Mouse (Mus musculus) spleen, postnatal 4 days (tissue): ENCODE results near the gene Crtam.

Experiments used
- DNase-seq, 2 experiments: peaks; one replicate each; pipeline ENCODE4 v3.0.0; 2022; ENCODE audit warnings: low spot score in 2 of 2

Gene Crtam

GRCm38 (mm10) chr9:41011512-41012436 lies 7.3 kb upstream of the Crtam start:
- no peak for DNase-seq

- no peak for DNase-seq
These were observed 3.4 kb upstream of the Crtam start for GRCm38 (mm10) chr9:41007785-41008184.

- no peak for DNase-seq
These were observed 7.2 kb downstream of the Crtam start for GRCm38 (mm10) chr9:40997116-40997779.

DNA sequence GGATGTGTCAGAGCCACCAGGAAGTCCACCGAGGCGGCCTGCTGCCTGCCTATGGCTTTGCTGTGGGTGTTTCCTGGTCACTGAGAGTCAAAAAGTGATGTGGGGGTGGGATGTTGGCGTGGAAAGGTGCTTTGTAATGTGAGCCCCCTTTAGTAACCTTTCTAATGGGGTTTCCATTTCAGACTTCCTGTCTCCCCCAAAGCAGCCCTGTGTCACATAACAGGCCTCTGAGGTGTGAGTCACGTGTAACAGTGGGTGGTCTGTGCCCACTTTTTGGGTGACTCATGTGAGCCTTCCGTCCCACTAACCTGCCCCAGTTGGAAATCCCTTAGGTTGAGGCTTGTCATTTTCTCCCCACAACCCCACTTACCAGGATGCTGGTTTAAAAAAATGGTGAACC lies 10.4 kb downstream of the Crtam start:
- no peak for DNase-seq

- no peak for DNase-seq
These were observed 12.9 kb downstream of the Crtam start for GRCm38 (mm10) chr9:40991511-40991910.

DNA sequence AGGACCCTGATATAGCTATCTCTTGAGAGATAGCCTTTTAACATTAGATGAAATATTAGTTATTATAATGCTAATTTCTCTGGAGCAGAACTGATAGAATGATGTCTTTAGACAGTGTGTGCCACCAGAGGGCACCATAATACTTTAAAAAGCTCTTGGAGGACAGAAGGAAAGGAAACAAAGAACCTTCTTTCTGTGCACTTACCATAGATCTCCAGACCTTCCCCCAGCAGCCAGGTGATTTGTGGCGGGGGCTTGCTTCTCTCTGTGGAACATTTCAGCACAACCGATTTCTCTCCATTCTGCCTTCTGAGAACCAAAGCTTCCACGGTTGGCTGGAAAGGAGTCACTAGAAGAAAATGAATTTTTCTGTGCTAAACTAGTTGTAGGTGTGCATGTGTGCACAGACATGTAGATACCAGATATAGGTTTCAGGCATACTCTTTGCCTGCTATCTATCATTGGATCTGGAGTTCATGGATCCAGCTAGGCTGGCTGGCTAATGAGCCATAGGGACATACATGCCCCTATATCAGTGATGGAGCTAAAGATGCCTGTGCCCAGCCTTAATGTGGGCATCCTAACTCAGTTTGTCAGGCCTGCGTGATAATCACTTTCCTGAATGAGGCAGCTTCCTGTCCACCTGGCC lies 14.4 kb downstream of the Crtam start:
- DNase-seq, result peak; percentile 28 to 68

- no peak for DNase-seq
These were observed 20.1 kb downstream of the Crtam start for GRCm38 (mm10) chr9:40984313-40984712.

DNA sequence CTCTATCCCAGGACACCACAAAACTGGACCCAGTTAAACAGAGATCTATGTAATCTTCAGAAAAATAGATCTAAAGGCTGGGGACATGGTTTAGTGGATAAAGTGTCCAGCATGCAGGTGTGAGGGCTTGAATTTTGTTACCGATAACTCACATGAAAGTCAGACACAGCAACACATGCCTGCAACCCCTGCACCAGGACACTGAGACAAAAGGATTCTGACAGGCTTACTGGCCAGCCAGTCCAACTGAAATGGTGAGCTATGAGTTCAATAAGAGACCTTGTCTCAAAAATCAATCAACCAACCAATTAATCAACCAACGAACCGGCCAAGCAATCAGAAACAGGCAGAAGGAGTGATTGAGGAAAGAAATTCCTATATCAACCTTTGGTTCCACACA lies 20.7 kb downstream of the Crtam start:
- no peak for DNase-seq

DNA sequence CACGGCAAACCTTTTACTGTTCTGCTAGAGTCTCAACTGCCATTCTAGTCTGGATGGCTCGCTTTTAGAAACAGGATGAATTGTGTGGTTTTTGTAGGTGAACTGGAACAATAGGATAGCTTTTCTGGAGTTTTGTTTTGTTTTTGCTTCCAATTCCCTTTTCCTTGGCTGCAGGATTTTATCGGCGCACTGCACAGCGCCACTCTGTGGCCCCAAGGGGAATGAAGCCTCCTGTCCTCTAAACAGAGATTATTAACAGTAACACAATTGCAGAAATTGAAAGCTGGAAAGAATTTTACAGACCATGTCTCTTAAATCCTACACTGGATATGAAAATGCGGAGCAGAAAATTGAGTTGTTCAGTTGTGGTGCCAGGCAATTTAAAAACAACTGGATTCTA lies 21.9 kb downstream of the Crtam start:
- DNase-seq, result no peak

DNA sequence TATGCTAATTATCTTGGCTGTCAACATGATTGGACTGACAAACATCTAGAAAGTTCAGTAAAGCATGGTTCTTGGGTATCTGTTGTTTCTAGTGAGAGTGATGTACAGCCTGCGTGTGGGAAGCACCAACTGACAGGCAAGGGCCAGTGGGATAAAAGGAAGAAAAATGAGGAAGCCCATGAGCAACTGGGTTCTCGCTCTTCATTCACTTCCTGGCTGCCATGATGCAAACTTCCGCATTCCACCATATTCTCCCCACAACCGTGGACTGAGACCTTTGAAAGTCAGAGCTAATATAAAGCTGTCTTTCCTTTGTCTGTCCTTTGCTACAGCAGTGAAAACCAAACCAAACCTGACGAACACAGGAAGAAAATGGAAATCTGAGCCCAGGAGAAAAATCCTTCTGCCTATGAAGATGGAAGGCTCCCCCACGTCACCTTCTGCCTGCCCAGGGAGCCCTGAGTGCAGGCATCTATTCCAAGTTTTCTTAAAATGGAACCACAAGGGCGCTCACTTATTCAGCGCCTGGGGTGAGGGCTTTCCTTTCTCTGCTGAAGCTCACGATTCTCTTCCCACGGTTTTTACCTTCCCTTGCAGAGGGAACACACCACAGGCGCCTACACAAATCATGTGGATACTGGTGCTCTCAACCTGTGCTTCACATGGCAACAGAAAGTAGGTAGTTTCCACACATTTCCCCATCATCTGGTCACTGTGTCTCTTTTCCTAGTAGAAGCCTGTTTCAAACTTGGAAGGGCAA lies 30.2 kb downstream of the Crtam start:
- no peak for DNase-seq

- no peak for DNase-seq
These were observed 40.1 kb downstream of the Crtam start for GRCm38 (mm10) chr9:40964418-40964714.

- DNase-seq, result peak in 1 of 2 experiments; percentile 63
These were observed 40.6 kb downstream of the Crtam start, which contains the start of gene Jhy for GRCm38 (mm10) chr9:40963586-40964417. TSS of gene Jhy (minus strand) at chr9:40964118.

DNA sequence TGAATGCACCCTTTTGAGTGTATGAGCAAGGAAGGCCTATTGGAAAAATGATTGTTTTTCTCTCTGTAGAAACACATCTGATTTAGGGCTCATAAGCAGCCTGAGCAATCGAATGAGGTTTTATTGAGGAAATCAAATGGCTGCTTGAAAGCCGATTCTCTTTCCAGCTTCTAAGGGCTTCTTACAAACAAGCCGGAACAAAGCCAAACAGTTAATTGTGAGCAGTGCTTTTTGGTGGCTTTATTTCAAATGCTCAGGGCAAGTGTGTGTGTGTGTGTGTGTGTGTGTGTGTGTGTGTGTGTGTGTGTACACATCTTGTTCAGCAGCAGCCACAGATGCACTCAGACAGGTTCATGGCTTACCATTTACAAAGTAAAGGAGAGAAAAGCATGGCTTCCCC lies 43.0 kb downstream of the Crtam start:
- DNase-seq, result no peak

- no peak for DNase-seq
These were observed 55.3 kb downstream of the Crtam start for GRCm38 (mm10) chr9:40949039-40949615.

DNA sequence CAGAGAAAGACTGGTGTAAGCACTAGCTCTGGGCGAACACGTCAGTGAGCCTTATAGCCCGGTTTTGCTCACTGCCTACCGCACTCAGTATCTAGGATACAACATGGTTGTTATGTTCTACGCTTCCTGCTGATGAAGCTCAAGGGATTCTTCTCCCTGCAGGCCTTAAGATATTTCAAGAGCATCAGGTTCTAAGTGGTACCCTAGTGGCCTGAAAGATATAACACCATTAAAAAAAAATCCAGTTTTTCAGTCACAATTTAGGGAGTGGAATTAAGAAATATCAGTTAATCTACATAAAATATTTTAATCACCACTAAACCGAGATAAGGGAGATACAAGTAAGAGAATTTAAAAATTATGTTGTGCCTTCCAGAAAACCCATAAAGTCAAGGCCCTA lies 56.0 kb downstream of the Crtam start:
- no peak for DNase-seq

GRCm38 (mm10) chr9:40947131-40947530 lies 57.3 kb downstream of the Crtam start:
- DNase-seq, result no peak

- DNase-seq, result no peak
These were observed 67.0 kb downstream of the Crtam start for GRCm38 (mm10) chr9:40937425-40937824.

DNA sequence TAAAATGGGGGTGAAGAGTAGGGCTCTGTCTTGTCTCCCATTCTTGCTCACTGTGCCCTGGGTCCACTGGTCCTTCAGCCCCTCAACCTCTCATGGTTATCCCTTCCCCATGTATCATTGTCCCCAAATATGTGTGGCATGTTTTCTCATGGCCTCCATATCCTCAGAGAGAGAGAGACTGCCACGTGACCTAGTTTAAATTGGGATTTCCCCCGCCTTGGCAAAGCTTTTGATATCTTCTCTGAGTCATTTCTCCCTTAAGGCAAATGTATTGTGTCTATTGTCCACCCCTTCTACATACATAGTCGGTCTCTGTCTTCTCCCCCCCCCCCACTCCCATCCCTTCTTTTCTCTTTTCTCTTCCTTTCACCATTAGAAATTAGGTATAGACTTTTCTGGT lies 71.1 kb downstream of the Crtam start:
- no peak for DNase-seq

GRCm38 (mm10) chr9:40927351-40927980 lies 77.0 kb downstream of the Crtam start:
- no peak for DNase-seq
